Mouse (Mus musculus) liver, embryonic 16.5 days (tissue): ENCODE measurements around the gene Gpc3. TPM values are rescaled to one million over a fixed set of nuclear protein-coding genes. Genes with fewer than 3 reads are reported as not detected.
"Not testable (repeated sequence)": the region's sequence is repeated elsewhere in the genome, so short reads cannot be mapped to it uniquely, and the experiment has no call there.

Experiments used
- ATAC-seq: fragments of 200-750 bp; cut with Nextera tagmentation; 2 replicates; pipeline ENCODE4 v1.8.0; 2017; ENCODE audit warnings: low read depth, mild to moderate bottlenecking, moderate number of reproducible peaks, moderate library complexity
- H3K27ac ChIP-seq: fragments of 300-500 bp; sonication (generic); 2 replicates; pipeline ENCODE4 v1.5.1; 2014; ENCODE audit warnings: mild to moderate bottlenecking, low read length
- H3K27me3 ChIP-seq: fragments of 300-500 bp; sonication (generic); 2 replicates; pipeline ENCODE4 v1.6.1; 2014; ENCODE audit warnings: low read depth, low read length, mixed read lengths; ENCODE audit not compliant: control insufficient read depth, insufficient read depth
- H3K36me3 ChIP-seq: fragments of 300-500 bp; sonication (generic); 2 replicates; pipeline ENCODE4 v1.6.1; 2014; ENCODE audit warnings: mild to moderate bottlenecking; ENCODE audit not compliant: control insufficient read depth, insufficient read depth
- H3K4me1 ChIP-seq: fragments of 300-500 bp; sonication (generic); 2 replicates; pipeline ENCODE4 v1.6.1; 2014; ENCODE audit warnings: low read depth, low read length, mixed read lengths; ENCODE audit not compliant: control insufficient read depth
- H3K4me2 ChIP-seq: fragments of 300-500 bp; sonication (generic); 2 replicates; pipeline ENCODE4 v1.6.1; 2014; ENCODE audit warnings: low read depth, low read length, mixed read lengths
- H3K4me3 ChIP-seq: fragments of 300-500 bp; sonication (generic); 2 replicates; pipeline ENCODE4 v1.5.1; 2014; ENCODE audit warnings: low read depth, mild to moderate bottlenecking, low read length
- H3K9ac ChIP-seq: fragments of 300-500 bp; sonication (generic); 2 replicates; pipeline ENCODE4 v1.6.1; 2014; ENCODE audit warnings: low read depth, low read length
- H3K9me3 ChIP-seq: fragments of 300-500 bp; sonication (generic); replicated peaks from 2 replicates; pipeline ENCODE4 v1.6.1; 2016; ENCODE audit warnings: low read length; ENCODE audit not compliant: control insufficient read depth
- WGBS: fragments of 180-500 bp; shearing (Covaris S2); extraction: QIAGEN DNeasy Blood & Tissue Kit; methylation state at CpG from one replicate; pipeline ENCODE4 v1.1.7; 2014; ENCODE audit not compliant: insufficient replicate concordance; 5-methylcytosine and 5-hydroxymethylcytosine counted together
- polyA plus RNA-seq: library from polyadenylated mRNA; unstranded; fragments of >200 nt; fragmentation: Nextera tagmentation; extraction: Ambion mirVana; gene quantifications from 2 replicates; pipeline ENCODE4 v1.2.1, GENCODE M21; 2015

Gene Gpc3
- polyA plus RNA-seq, 1 experiment from 2014 or later: 343 TPM

DNA sequence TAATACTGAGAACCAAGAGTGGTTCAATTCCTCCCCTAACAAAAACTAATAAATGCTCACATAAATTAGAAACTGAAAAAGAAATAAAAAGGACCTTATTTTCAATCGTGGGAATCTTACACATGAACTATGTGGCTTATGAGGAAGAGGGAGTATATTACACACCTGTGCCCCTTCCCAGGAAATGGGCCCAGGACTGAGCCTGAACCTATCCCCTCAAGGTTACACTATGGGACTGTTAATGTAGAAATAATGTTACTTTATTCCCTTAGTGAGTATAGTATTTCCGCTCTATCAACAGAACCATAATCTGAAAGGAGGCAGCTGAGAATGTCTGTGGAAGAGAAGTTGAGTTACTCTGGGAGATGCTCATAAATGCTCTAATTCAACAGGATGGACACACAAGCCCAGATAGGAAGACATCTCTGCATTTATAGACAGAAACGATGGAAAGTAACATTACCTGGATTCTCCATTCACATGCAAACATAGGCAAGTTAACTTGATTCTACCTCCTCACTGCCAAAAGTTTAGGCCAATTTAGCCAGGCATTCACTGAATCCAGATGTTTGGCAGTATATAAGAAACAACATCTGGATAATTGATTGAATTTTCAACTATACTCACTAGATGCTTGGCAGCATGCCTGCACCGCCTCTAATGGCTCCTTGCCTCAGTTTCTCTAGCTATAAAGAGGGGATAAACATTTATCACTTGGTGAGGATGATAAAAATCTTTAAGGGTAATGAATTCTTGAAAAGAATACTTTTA lies 251.3 kb downstream of the Gpc3 start:
- WGBS: 65% methylated on average over 4 of the region's 4 CpGs
- H3K27ac ChIP-seq: no peak overlapping the region
- no peak overlapping the region for H3K4me3 ChIP-seq
- no peak overlapping the region for H3K9ac ChIP-seq
- H3K9me3 ChIP-seq: no peaks in the 10 kb centered on the region
- no peaks in the 10 kb centered on the region for H3K4me1 ChIP-seq
- H3K27me3 ChIP-seq: no peaks in the 10 kb centered on the region
- no peak overlapping the region for H3K4me2 ChIP-seq
- H3K36me3 ChIP-seq: no peaks in the 10 kb centered on the region
- no peak for ATAC-seq

DNA sequence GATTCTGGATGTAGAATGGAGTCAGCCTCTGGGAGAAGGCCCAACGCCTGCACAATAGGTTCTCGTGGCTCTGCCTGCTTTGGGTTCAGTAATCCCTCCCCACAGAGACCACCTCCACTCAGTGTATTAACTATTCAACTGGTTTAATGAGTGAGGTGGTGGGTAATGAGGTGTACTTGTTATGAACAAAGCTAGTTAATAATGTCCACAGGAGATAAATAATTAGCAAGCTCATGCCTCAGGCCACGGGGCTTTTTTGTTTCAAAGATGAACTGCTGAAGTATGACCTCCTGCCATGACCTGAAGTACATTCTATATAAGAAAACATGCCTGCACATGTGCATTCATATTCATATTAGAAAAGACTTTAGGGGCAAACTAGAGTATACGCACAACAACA lies 260.8 kb downstream of the Gpc3 start:
- no peaks in the 10 kb centered on the region for H3K4me1 ChIP-seq
- no peak overlapping the region for H3K4me3 ChIP-seq
- H3K9me3 ChIP-seq: no peaks in the 10 kb centered on the region
- H3K27ac ChIP-seq: no peak overlapping the region
- H3K36me3 ChIP-seq: no peaks in the 10 kb centered on the region
- no peaks in the 10 kb centered on the region for H3K27me3 ChIP-seq
- ATAC-seq: no peak
- H3K9ac ChIP-seq: no peak overlapping the region
- no peak overlapping the region for H3K4me2 ChIP-seq
- WGBS: 63% methylated on average over 4 of the region's 4 CpGs

DNA sequence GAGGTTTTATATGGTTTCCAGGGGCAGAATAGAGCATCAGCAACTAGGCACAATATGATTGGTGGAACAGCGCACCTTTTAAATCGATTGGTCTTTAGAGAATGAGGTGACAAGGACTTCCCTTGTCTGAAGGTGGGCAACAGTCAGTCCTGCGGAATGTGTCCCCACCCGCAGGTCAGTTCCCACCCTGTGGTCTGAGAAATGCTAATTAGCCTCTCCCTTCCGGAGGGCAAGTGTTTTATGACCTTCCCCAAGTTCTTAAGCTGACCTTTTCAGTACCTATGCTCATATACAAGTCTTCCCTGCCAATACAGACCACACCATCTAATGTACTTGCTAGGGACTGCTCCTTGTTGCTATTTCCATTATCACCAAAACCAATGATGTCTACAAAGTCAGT lies 263.1 kb downstream of the Gpc3 start:
- not testable (repeated sequence) for ATAC-seq, H3K4me2 ChIP-seq, H3K4me1 ChIP-seq, H3K9me3 ChIP-seq, H3K27me3 ChIP-seq, H3K9ac ChIP-seq, H3K4me3 ChIP-seq, H3K36me3 ChIP-seq, H3K27ac ChIP-seq
- 62% methylated on average over 5 of the region's 5 CpGs for WGBS

DNA sequence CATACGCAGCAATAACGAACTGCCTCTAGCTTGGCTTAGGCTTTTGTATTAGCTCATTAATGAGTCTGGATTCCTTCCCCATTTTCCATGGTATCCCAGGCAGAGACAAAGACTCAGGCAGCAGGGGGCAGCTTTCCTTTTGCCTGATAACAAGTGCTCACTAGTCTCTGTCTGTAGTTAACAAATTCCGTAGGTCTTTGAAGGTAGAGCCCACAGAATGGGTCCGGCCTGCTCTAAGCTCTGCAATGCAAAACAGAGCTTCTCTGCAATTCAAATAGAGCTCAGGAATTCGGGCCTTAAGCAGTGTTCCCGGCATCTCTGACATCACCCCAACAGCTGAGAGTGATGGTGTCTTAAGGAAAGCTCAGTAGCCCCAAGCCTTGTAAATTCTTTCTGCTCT lies 265.0 kb downstream of the Gpc3 start:
- WGBS: 55% methylated on average over 6 of the region's 6 CpGs
- Histone ChIP-seq H3K27me3 (no peaks in the 10 kb centered on the region), H3K4me2 (no peak overlapping the region), H3K4me1 (no peaks in the 10 kb centered on the region), H3K36me3 (no peaks in the 10 kb centered on the region), H3K9me3 (no peaks in the 10 kb centered on the region), H3K27ac (no peak overlapping the region), H3K9ac (no peak overlapping the region), H3K4me3 (no peak overlapping the region)
- no peak for ATAC-seq

DNA sequence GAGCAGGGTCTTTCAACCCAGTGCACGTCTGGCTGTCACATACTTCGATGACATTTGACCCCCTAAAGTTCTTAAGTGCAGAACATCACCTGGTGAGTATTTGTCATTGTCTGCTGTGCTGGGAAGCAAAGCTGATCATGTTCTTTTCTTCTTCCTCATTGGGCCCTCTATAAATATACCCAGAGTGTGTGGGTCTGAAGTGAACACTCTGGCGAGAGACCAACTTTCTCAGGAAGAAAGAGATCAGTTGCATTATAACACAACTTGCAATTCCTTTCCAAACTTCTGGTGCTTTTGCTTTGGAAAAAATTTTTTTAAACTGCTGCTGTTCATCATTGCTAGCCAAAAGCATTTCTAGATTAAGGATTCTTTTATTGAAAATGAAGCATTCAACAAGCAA lies 269.7 kb downstream of the Gpc3 start:
- Histone ChIP-seq H3K27ac (no peak overlapping the region), H3K9me3 (no peaks in the 10 kb centered on the region), H3K27me3 (no peaks in the 10 kb centered on the region), H3K4me1 (no peaks in the 10 kb centered on the region), H3K9ac (no peak overlapping the region), H3K4me2 (no peak overlapping the region), H3K4me3 (no peak overlapping the region), H3K36me3 (no peaks in the 10 kb centered on the region)
- WGBS: 62% methylated on average over 3 of the region's 3 CpGs
- no peak for ATAC-seq

DNA sequence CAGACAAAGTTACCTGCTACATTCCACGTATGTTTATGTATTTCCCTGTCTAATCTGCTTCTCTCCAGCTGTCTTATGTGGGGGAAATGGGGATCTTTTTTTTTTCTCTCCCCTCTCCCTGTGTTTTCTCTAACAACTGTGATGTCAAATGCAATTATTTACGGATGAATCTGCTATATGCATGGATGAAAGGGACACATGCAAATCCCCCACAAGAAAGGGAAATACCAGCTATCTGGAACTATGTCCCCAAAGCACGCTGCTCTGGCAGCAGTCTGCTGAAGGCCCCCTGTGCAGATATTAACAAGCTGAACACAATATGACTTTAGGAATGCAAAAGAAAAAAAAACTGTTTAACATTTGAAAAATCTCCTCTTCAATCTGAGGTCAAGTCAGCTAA lies 273.5 kb downstream of the Gpc3 start:
- no peak overlapping the region for H3K4me3 ChIP-seq
- no peak overlapping the region for H3K4me2 ChIP-seq
- H3K4me1 ChIP-seq: no peaks in the 10 kb centered on the region
- 62% methylated on average over 3 of the region's 3 CpGs for WGBS
- no peaks in the 10 kb centered on the region for H3K36me3 ChIP-seq
- no peak for ATAC-seq
- H3K27ac ChIP-seq: no peak overlapping the region
- H3K9ac ChIP-seq: no peak overlapping the region
- H3K9me3 ChIP-seq: no peaks in the 10 kb centered on the region
- no peaks in the 10 kb centered on the region for H3K27me3 ChIP-seq

DNA sequence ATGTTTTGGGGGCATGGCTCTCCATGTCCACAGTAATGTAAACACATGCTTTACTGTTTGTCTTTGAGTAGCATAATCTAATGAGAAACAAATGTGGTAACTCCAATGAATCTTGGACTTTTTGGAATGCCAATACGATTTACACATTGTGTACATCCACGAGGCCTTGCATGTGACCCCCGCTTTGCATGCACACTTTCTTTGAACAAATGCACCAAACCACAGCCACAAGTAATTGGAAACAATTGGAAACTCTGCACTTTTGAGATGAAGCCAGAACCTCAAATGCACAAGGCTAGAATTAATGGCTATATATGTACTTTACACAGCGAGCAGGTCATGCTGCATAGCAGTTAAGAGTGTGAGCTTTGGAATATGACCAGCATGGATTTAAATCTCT lies 292.0 kb downstream of the Gpc3 start:
- Histone ChIP-seq H3K27ac (no peak overlapping the region), H3K4me3 (no peak overlapping the region), H3K4me1 (no peaks in the 10 kb centered on the region), H3K4me2 (no peak overlapping the region), H3K36me3 (no peaks in the 10 kb centered on the region), H3K27me3 (no peaks in the 10 kb centered on the region), H3K9ac (no peak overlapping the region), H3K9me3 (no peaks in the 10 kb centered on the region)
- WGBS: 59% methylated on average over 4 of the region's 4 CpGs
- ATAC-seq: no peak

DNA sequence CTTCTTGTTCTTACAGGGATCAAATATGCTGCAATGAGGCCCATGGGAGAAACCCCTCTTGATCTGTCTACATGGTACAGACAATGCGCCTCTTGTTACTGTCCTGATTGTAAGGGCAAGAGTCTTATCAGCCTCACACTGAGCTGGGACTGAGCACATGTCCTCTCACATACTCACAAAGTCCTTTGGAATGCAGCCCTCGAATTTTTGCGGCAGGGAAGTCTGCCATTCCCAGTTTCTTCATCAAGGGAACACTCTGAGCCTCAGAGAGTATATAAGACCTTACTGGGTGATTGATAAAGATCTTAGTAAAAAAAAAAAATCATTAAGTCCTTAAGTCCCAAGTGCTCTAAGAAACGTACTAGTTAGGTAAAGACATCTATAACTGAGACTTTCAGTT lies 293.1 kb downstream of the Gpc3 start:
- Histone ChIP-seq H3K9ac (no peak overlapping the region), H3K9me3 (no peaks in the 10 kb centered on the region), H3K4me3 (no peak overlapping the region), H3K36me3 (no peaks in the 10 kb centered on the region), H3K27ac (no peak overlapping the region), H3K27me3 (no peaks in the 10 kb centered on the region), H3K4me2 (no peak overlapping the region), H3K4me1 (no peaks in the 10 kb centered on the region)
- no peak for ATAC-seq
- 53% methylated on average over 4 of the region's 4 CpGs for WGBS

DNA sequence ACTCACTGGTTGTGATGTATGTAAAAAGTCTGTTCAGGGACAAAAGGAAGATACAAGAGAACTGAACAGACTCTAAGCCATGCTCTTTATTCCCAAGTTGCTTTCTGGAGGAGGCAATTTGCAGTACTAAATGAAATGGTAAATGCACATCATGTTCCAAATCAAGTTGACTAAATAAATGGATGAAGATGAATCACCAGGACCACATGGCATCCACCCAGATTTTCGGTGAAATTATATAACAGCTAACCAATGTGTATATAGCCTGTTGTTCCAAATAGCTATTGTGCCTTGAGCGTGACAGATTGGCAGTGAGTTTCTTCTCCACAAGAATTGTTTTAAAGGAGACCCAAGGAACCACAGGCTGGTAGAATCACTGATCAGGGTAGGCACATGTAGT lies 302.8 kb downstream of the Gpc3 start:
- Histone ChIP-seq H3K4me1 (no peaks in the 10 kb centered on the region), H3K27me3 (no peaks in the 10 kb centered on the region), H3K27ac (no peak overlapping the region), H3K9ac (no peak overlapping the region), H3K36me3 (no peaks in the 10 kb centered on the region), H3K9me3 (no peaks in the 10 kb centered on the region), H3K4me3 (no peak overlapping the region), H3K4me2 (no peak overlapping the region)
- WGBS: 71% methylated on average over 2 of the region's 2 CpGs
- ATAC-seq: no peak
